Mouse (Mus musculus) liver, embryonic 14.5 days (tissue): ENCODE data around the gene Foxj1. TPM values are rescaled to one million over a fixed set of nuclear protein-coding genes. Genes with fewer than 3 reads are reported as not detected.

Experiments
- ATAC-seq: fragments of 200-750 bp; cut with Nextera tagmentation; 2 replicates; pipeline ENCODE4 v1.8.0; 2017; ENCODE audit warnings: moderate number of reproducible peaks, mild to moderate bottlenecking, moderate library complexity; ENCODE audit not compliant: insufficient read depth
- DNase-seq, 3 experiments: peaks; one replicate each; pipeline ENCODE4 v3.0.0-alpha.2; 2012 to 2013; ENCODE audit warnings: low read depth in 3 of 3, low spot score in 3 of 3
- H3K27ac ChIP-seq: fragments of 300-500 bp; sonication (generic); 2 replicates; pipeline ENCODE4 v1.5.1; 2014; ENCODE audit warnings: moderate library complexity, mild to moderate bottlenecking, control low read depth, inconsistent platforms
- H3K27me3 ChIP-seq: fragments of 300-500 bp; sonication (generic); 2 replicates; pipeline ENCODE4 v1.6.1; 2014; ENCODE audit warnings: mild to moderate bottlenecking, low read length, moderate library complexity; ENCODE audit not compliant: control insufficient read depth, insufficient read depth
- H3K36me3 ChIP-seq: fragments of 300-500 bp; sonication (generic); replicated peaks from 2 replicates; pipeline ENCODE4 v1.6.1; 2014; ENCODE audit warnings: low read depth; ENCODE audit not compliant: control insufficient read depth, insufficient read depth
- H3K4me1 ChIP-seq, 2 experiments: fragments of 200-500 bp in 1 of 2; fragments of 300-500 bp in 1 of 2; sonication (generic) in 1 of 2; replicated peaks; 2 replicates each; pipeline ENCODE4 v1.6.1; 2012 to 2014; ENCODE audit warnings: antibody characterized with exemption in 1 of 2, inconsistent platforms in 1 of 2, low read length in 1 of 2; ENCODE audit not compliant: control insufficient read depth in 2 of 2, insufficient read depth in 2 of 2
- H3K4me2 ChIP-seq: fragments of 300-500 bp; sonication (generic); 2 replicates; pipeline ENCODE4 v1.6.1; 2014; ENCODE audit warnings: low read depth, mild to moderate bottlenecking, control low read depth, moderate library complexity
- H3K4me3 ChIP-seq, 2 experiments: fragments of 200-500 bp in 1 of 2; fragments of 300-500 bp in 1 of 2; sonication (generic) in 1 of 2; 2 replicates each; pipeline ENCODE4 v1.5.1; 2012 to 2014; ENCODE audit warnings: low read depth in 2 of 2, low read length in 2 of 2, mild to moderate bottlenecking in 2 of 2, control low read depth in 1 of 2, inconsistent platforms in 1 of 2, moderate library complexity in 1 of 2; ENCODE audit not compliant: insufficient read depth in 1 of 2
- H3K9ac ChIP-seq: fragments of 300-500 bp; sonication (generic); replicated peaks from 2 replicates; pipeline ENCODE4 v1.6.1; 2014; ENCODE audit warnings: mild to moderate bottlenecking, control low read depth, moderate library complexity
- H3K9me3 ChIP-seq: fragments of 300-500 bp; sonication (generic); 2 replicates; pipeline ENCODE4 v1.6.1; 2016; ENCODE audit warnings: low read length, mixed read lengths; ENCODE audit not compliant: control insufficient read depth
- CTCF ChIP-seq: IDR thresholded peaks from 2 replicates; pipeline ENCODE4 v1.5.1; 2016; ENCODE audit warnings: antibody characterized with exemption, low read depth, control low read depth
- EP300 ChIP-seq: IDR thresholded peaks from 2 replicates; pipeline ENCODE4 v1.6.1; 2016; ENCODE audit warnings: antibody characterized with exemption, low read depth
- whole genome bisulfite sequencing: fragments of 180-500 bp; shearing (Covaris S2); extraction: QIAGEN DNeasy Blood & Tissue Kit; methylation state at CpG from one replicate; pipeline ENCODE4 v1.1.7; 2014; ENCODE audit not compliant: insufficient replicate concordance; 5-methylcytosine and 5-hydroxymethylcytosine counted together
- polyA plus RNA-seq, 2 experiments: library from polyadenylated mRNA; depleted of rRNA in 1 of 2; stranded (reverse) in 1 of 2; unstranded in 1 of 2; fragments of >200 nt; fragmentation: Nextera tagmentation in 1 of 2; extraction: Ambion mirVana in 1 of 2; gene quantifications; 2 replicates each; pipeline versions ENCODE4 v1.2.1 to v1.2.3; 2012 to 2014

Gene Foxj1
- polyA plus RNA-seq, 2 experiments = 0.76 to 1.2 TPM

DNA sequence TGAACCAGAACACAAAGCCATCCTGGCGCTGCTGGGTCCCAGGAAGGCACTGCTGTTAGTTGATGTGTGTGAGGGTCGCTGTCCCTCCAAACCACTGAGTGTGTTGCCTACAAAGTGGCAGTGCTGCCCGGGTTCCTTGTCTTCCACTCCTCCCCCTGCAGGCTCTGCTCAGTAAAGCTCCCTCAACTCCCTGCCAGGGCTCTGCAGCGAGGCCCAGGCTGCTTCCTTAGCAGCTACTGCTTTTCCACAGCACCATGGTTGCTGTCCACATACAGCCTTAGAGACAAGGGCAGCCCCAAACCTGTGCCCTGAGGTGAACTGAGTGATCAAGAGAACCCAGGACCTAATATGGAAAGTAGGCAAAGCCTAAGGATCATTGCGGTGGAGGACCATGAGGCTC is 47.8 kb downstream of the Foxj1 start:
- Histone ChIP-seq H3K9ac (no peak overlapping the region), H3K4me1 (no peaks in the 10 kb centered on the region), H3K36me3 (peaks cover 5% of the 10 kb centered on the region; the same call in 1 of the 2 replicates), H3K27ac (no peak overlapping the region), H3K9me3 (no peaks in the 10 kb centered on the region), H3K4me2 (no peak overlapping the region), H3K4me3 (no peak overlapping the region), H3K27me3 (peaks cover 21% of the 10 kb centered on the region)
- ATAC-seq (no peak), DNase-seq (no peak)
- WGBS = 69% methylated on average over 5 of the region's 5 CpGs
- no peak for TF ChIP-seq EP300
- TF ChIP-seq CTCF = no peak

DNA sequence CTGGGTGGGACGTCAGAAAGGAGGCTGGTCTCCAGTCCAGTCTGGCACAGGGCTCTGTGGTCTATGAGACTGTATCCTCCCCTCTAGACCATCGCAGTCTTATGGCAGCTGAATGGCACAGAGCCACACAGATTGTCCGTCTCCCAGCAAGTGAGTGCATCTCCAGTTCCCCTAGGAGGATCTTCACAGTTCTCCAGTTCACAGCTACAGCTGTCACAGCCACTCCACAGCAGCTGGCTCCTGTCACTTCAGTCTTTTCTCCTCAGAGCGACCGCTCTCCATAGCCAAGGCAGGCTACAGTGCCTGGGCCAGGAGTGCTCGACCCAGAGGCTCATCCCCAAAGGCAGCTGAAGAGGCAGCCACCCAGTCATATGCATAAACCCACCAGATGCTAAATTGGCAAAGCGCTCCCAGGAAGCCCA is 49.4 kb downstream of the Foxj1 start:
- DNase-seq = no peak
- no peak for ATAC-seq
- Histone ChIP-seq H3K9me3 (no peaks in the 10 kb centered on the region), H3K27me3 (peaks cover 37% of the 10 kb centered on the region), H3K4me2 (no peak overlapping the region), H3K4me1 (no peaks in the 10 kb centered on the region), H3K9ac (no peak overlapping the region), H3K36me3 (peaks cover 5% of the 10 kb centered on the region; the same call in 1 of the 2 replicates), H3K27ac (no peak overlapping the region), H3K4me3 (no peak overlapping the region)
- no peak for TF ChIP-seq EP300
- no peak for TF ChIP-seq CTCF
- WGBS = 61% methylated on average over 7 of the region's 7 CpGs

DNA sequence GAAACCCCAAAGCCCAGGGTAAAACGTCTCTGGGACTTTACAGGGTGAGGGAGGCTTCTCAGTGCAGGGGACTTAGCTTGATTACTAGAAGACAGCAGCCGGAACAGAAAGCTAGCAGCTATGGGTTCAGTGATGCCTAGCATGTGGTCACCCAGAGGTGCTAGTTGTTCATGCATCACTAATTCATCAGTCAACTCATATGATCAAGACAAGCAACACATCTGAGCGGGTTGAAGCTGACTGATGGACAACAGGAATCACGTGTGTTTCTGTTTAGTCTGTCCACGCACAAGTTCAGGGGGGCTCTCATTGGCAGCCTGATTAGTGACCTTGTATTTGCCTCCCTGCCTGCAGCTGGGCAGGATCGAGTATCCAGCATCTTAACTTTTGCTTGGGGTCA is 51.2 kb downstream of the Foxj1 start:
- 43% methylated on average over 6 of the region's 6 CpGs for WGBS
- no peak for ATAC-seq
- H3K27ac ChIP-seq = no peak overlapping the region
- peaks cover 43% of the 10 kb centered on the region for H3K27me3 ChIP-seq
- no peaks in the 10 kb centered on the region for H3K9me3 ChIP-seq
- no peak overlapping the region for H3K9ac ChIP-seq
- DNase-seq = no peak
- H3K36me3 ChIP-seq = peaks cover 3% of the 10 kb centered on the region; the same call in 1 of the 2 replicates
- H3K4me2 ChIP-seq = no peak overlapping the region
- no peaks in the 10 kb centered on the region for H3K4me1 ChIP-seq
- no peak overlapping the region for H3K4me3 ChIP-seq
- TF ChIP-seq CTCF (no peak), EP300 (no peak)

DNA sequence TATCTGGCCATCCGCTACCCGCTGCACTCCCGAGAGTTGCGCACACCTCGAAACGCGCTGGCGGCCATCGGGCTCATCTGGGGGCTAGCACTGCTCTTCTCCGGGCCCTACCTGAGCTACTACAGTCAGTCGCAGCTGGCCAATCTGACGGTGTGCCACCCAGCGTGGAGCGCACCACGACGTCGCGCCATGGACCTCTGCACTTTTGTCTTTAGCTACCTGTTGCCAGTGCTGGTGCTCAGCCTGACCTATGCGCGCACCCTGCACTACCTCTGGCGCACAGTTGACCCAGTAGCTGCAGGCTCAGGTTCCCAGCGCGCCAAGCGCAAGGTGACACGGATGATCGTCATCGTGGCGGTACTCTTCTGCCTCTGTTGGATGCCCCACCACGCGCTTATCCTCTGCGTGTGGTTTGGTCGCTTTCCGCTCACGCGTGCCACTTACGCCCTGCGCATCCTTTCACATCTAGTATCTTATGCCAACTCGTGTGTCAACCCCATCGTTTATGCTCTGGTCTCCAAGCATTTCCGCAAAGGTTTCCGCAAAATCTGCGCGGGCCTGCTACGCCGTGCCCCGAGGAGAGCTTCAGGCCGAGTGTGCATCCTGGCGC is 52.2 kb downstream of the Foxj1 start:
- no peaks in the 10 kb centered on the region for H3K4me1 ChIP-seq
- WGBS = 12% methylated on average over 48 of the region's 48 CpGs
- ATAC-seq (no peak), DNase-seq (no peak)
- no peaks in the 10 kb centered on the region for H3K9me3 ChIP-seq
- H3K36me3 ChIP-seq = no peaks in the 10 kb centered on the region
- H3K4me3 ChIP-seq = no peak overlapping the region
- H3K4me2 ChIP-seq = no peak overlapping the region
- peaks cover 43% of the 10 kb centered on the region for H3K27me3 ChIP-seq
- TF ChIP-seq EP300 (no peak), CTCF (no peak)
- H3K27ac ChIP-seq = no peak overlapping the region
- no peak overlapping the region for H3K9ac ChIP-seq

DNA sequence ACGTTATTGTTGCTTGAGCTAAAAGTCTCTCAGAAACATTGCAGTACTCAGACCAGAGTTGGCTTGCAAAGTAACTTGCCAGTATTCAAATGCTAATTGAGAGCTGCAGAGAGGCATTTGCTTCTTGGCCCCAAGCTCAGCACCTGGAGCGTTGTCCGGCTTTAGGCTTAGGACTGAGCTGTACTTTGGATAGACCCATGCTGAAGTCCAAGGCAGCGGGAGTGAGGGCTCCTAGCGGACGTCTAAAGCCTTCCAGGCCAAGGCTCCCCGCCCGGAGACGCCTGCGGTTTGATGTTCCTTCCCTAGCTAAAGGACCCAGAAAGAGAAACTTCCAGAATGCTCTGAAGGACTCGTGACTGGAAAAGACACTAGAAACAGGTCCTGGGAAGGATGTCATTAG is 53.1 kb downstream of the Foxj1 start:
- H3K27me3 ChIP-seq = peaks cover 43% of the 10 kb centered on the region
- no peak overlapping the region for H3K4me2 ChIP-seq
- H3K27ac ChIP-seq = no peak overlapping the region

More for the DNA sequence above, 53.1 kb downstream of the Foxj1 start:
- H3K9me3 ChIP-seq = no peaks in the 10 kb centered on the region
- ATAC-seq (no peak), DNase-seq (no peak)
- no peaks in the 10 kb centered on the region for H3K36me3 ChIP-seq
- under 1% methylated on average over 11 of the region's 11 CpGs for WGBS
- H3K4me3 ChIP-seq = no peak overlapping the region
- no peaks in the 10 kb centered on the region for H3K4me1 ChIP-seq
- TF ChIP-seq CTCF (no peak), EP300 (no peak)
- H3K9ac ChIP-seq = no peak overlapping the region
